25 mouse cellular contexts compared by ENCODE assay signal in the genomic region with DNA sequence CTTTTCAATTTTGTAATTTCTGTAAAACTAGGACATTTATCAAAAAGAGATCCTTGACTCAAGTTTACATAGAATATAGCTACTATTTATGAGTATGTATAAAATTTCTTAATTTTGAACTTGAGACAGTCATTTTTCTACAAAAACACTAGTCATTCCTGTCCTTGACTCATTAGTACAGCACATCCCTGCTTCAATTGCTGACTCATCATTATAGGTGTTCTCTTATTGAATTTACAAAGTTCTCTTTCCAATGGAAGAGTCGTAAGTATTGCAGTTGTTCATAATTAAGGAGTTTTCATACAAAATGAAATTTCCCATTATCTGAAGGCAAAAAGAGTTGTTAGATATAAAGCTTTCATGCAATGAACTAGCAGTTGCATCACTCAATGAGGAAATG.
"Had no signal": no experiment of that assay in that cellular context is flagged by ENCODE, and none has a peak within 500 bp of the region (broad histone marks: within the 10 kb centered on the region; RNA-seq: fewer than 3 reads in every experiment).

No protein-coding gene starts in this region.

- H3K36me3 ChIP-seq: embryonic facial prominence, embryonic 10.5 days; embryonic facial prominence, embryonic 12.5 days; embryonic facial prominence, embryonic 13.5 days; embryonic facial prominence, embryonic 15.5 days; forebrain, embryonic 10.5 days; forebrain, embryonic 12.5 days; forebrain, embryonic 15.5 days; heart, embryonic 10.5 days had no signal

- H3K9ac ChIP-seq: embryonic facial prominence, embryonic 12.5 days; embryonic facial prominence, embryonic 13.5 days; embryonic facial prominence, embryonic 15.5 days; forebrain, embryonic 12.5 days; forebrain, embryonic 13.5 days; forebrain, embryonic 15.5 days; forebrain, postnatal 0 days had no signal

- H3K27me3 ChIP-seq: embryonic facial prominence, embryonic 12.5 days; embryonic facial prominence, embryonic 13.5 days; embryonic facial prominence, embryonic 15.5 days; forebrain, embryonic 13.5 days; forebrain, embryonic 15.5 days had no signal

- H3K4me1 ChIP-seq: embryonic facial prominence, embryonic 10.5 days; embryonic facial prominence, embryonic 12.5 days; embryonic facial prominence, embryonic 13.5 days; embryonic facial prominence, embryonic 15.5 days; forebrain, embryonic 10.5 days; forebrain, embryonic 12.5 days; forebrain, embryonic 13.5 days; forebrain, embryonic 15.5 days; heart, embryonic 10.5 days had no signal

- H3K9me3 ChIP-seq: embryonic facial prominence, embryonic 10.5 days; embryonic facial prominence, embryonic 12.5 days; embryonic facial prominence, embryonic 13.5 days; embryonic facial prominence, embryonic 15.5 days; forebrain, embryonic 10.5 days; forebrain, embryonic 12.5 days; forebrain, embryonic 13.5 days; forebrain, embryonic 15.5 days; heart, embryonic 10.5 days had no signal

- DNase-seq: cerebellum, adult 9-11 months; cerebellum, postnatal 10 days; cerebellum, postnatal 14 days; cerebellum, postnatal 25 days; cerebellum, postnatal 36 days; embryo, embryonic 11 days; forebrain, postnatal 0 days; gastrocnemius, adult 2 months; gastrocnemius, postnatal 10 days; gastrocnemius, postnatal 14 days; gastrocnemius, postnatal 25 days; gastrocnemius, postnatal 36 days; heart, adult 11 months; heart, adult 18-20 months; heart, adult 2 months had no signal

- H3K27ac ChIP-seq: embryonic facial prominence, embryonic 10.5 days; embryonic facial prominence, embryonic 12.5 days; embryonic facial prominence, embryonic 13.5 days; embryonic facial prominence, embryonic 15.5 days; forebrain, embryonic 10.5 days; forebrain, embryonic 12.5 days; forebrain, embryonic 13.5 days; forebrain, embryonic 15.5 days; gastrocnemius, adult 2 months; heart, adult 2 months; heart, embryonic 10.5 days had no signal

- H3K4me3 ChIP-seq: embryonic facial prominence, embryonic 10.5 days; embryonic facial prominence, embryonic 12.5 days; embryonic facial prominence, embryonic 13.5 days; embryonic facial prominence, embryonic 15.5 days; erythroblast, embryonic 14.5 days; forebrain, embryonic 10.5 days; forebrain, embryonic 12.5 days; forebrain, embryonic 13.5 days; forebrain, embryonic 15.5 days; gastrocnemius, adult 2 months; heart, adult 2 months; heart, embryonic 10.5 days had no signal
